Mouse (Mus musculus) stomach, postnatal 0 days (tissue): ENCODE measurements around the gene Baz1a.

Experiments used
- CTCF ChIP-seq: IDR thresholded peaks from 2 replicates; pipeline ENCODE4 v1.5.1; 2016; ENCODE audit warnings: antibody characterized with exemption, low read depth, mild to moderate bottlenecking, moderate library complexity
- EP300 ChIP-seq: optimal IDR thresholded peaks from 2 replicates; pipeline ENCODE3; 2016; ENCODE audit warnings: antibody characterized with exemption

- TF ChIP-seq CTCF, result no peak
- TF ChIP-seq EP300, result no peak
These were observed 57.2 kb downstream of the Baz1a start for GRCm38 (mm10) chr12:54956974-54957373.
